Mouse (Mus musculus) cortical plate, adult 2 months (tissue): ENCODE data around the gene Clec3b. TPM values are rescaled to one million over a fixed set of nuclear protein-coding genes. Genes with fewer than 3 reads are reported as not detected.

Experiments
- H3K27ac ChIP-seq: fragments of 200-500 bp; 2 replicates; pipeline ENCODE4 v1.5.1; 2012; ENCODE audit warnings: low read length, control low read depth, inconsistent platforms; ENCODE audit not compliant: insufficient read depth
- H3K4me1 ChIP-seq: fragments of 200-500 bp; 2 replicates; pipeline ENCODE4 v1.6.1; 2011; ENCODE audit warnings: low read length; ENCODE audit not compliant: control insufficient read depth, insufficient read depth
- H3K4me3 ChIP-seq: fragments of 200-500 bp; 2 replicates; pipeline ENCODE4 v1.5.1; 2011; ENCODE audit warnings: mild to moderate bottlenecking, low read length, control low read depth; ENCODE audit not compliant: insufficient read depth
- CTCF ChIP-seq: fragments of 200-500 bp; IDR thresholded peaks from 2 replicates; pipeline ENCODE4 v1.5.1; 2011; ENCODE audit warnings: mild to moderate bottlenecking, control low read depth, low read length; ENCODE audit not compliant: insufficient read depth; ENCODE audit errors: extremely low read depth
- POLR2A ChIP-seq: fragments of 200-500 bp; IDR thresholded peaks from 2 replicates; pipeline ENCODE4 v1.6.1; 2011; ENCODE audit warnings: mild to moderate bottlenecking, low read length, control low read depth; ENCODE audit not compliant: insufficient read depth; ENCODE audit errors: extremely low read depth
- polyA plus RNA-seq: library from polyadenylated mRNA; depleted of rRNA; stranded (reverse); fragments of >200 nt; gene quantifications from 2 replicates; pipeline ENCODE4 v1.2.3, GENCODE M21; 2012

The Clec3b gene
- polyA plus RNA-seq, 1 experiment: 4.0 TPM

DNA sequence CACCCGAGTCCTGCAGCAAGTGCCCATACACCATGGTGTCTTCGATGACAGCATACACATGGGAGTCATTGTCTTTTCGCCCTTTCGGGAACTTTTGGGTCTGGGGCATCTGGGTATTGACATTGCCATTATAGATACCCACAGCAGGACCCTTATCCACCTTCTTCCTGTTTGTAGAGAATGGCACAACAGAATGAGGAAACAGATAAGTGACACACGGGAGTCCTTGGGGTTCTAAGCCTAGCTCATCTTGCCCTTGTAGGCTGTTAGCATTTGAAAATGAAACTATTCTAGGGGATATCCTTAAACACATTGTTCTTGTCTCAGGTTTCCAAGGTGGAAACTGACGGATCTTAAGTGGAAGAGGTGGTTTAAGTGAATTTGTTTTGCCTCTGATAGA is 23.0 kb downstream of the Clec3b start:
- Histone ChIP-seq H3K4me1 (no peaks in the 10 kb centered on the region), H3K27ac (no peak overlapping the region), H3K4me3 (no peak overlapping the region)
- no peak for TF ChIP-seq POLR2A
- no peak for TF ChIP-seq CTCF

GRCm38 (mm10) chr9:123174356-123174755 is 23.6 kb downstream of the Clec3b start:
- Histone ChIP-seq H3K4me1 (no peaks in the 10 kb centered on the region), H3K27ac (no peak overlapping the region), H3K4me3 (no peak overlapping the region)
- TF ChIP-seq CTCF (no peak), POLR2A (no peak)

- H3K27ac ChIP-seq: no peak overlapping the region
- H3K4me3 ChIP-seq: no peak overlapping the region
- no peak for TF ChIP-seq CTCF
- TF ChIP-seq POLR2A: no peak
- H3K4me1 ChIP-seq: no peaks in the 10 kb centered on the region
Observed at GRCm38 (mm10) chr9:123177380-123178048, 26.8 kb downstream of the Clec3b start.

DNA sequence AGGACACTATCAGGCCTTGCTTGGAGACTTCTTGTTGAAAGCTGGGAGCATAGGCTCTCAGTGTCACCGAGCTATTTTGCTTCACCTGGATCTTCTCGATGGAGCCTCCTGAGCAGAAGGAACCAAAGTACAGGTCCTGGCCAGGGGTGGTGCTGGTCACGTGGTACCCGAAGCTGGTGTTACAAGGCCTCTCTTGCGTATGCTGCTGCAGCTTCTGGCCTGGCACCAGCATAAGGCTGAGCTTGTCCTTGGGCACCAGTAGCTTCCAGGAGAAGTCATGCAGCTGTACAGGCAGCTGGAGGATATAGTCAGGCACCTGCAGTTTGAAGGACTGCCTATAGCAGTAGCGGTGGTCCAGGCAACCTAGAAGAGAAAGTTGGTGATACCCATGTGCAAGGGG is 29.3 kb downstream of the Clec3b start:
- TF ChIP-seq POLR2A (no peak), CTCF (no peak)
- Histone ChIP-seq H3K27ac (no peak overlapping the region), H3K4me1 (no peaks in the 10 kb centered on the region), H3K4me3 (no peak overlapping the region)

- no peak overlapping the region for H3K27ac ChIP-seq
Observed at GRCm38 (mm10) chr9:123183226-123183625, 32.5 kb downstream of the Clec3b start.

GRCm38 (mm10) chr9:123185546-123185945 is 34.8 kb downstream of the Clec3b start:
- Histone ChIP-seq H3K4me3 (no peak overlapping the region), H3K4me1 (no peaks in the 10 kb centered on the region), H3K27ac (no peak overlapping the region)
- TF ChIP-seq POLR2A: no peak

More at GRCm38 (mm10) chr9:123183226-123183625, 32.5 kb downstream of the Clec3b start:
- TF ChIP-seq POLR2A: no peak
- no peak overlapping the region for H3K4me3 ChIP-seq
- H3K4me1 ChIP-seq: no peaks in the 10 kb centered on the region

DNA sequence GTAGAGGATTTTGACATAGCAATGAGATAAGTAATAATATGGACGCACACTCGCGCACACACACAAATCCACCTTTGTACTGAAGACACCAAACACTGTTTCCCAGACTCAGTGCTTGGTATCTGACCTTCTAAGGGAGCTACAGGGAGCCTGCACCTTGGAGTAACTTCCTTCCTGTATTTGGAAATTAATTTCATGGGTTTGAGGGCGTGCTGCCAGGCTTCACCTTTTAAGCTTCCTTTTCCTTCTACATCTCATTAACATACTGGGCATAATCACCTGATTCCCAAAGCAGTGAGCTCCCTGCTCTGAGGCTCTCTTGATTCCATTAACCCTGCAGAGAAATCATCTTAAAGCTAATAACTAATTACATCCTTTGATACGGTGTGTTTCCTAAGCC is 35.4 kb downstream of the Clec3b start:
- H3K4me1 ChIP-seq: no peaks in the 10 kb centered on the region
- no peak overlapping the region for H3K27ac ChIP-seq
- no peak overlapping the region for H3K4me3 ChIP-seq
- no peak for TF ChIP-seq CTCF
- TF ChIP-seq POLR2A: no peak

GRCm38 (mm10) chr9:123187589-123187988 is 36.8 kb downstream of the Clec3b start:
- TF ChIP-seq POLR2A: no peak
- TF ChIP-seq CTCF: no peak
- no peak overlapping the region for H3K27ac ChIP-seq
- no peaks in the 10 kb centered on the region for H3K4me1 ChIP-seq
- no peak overlapping the region for H3K4me3 ChIP-seq

DNA sequence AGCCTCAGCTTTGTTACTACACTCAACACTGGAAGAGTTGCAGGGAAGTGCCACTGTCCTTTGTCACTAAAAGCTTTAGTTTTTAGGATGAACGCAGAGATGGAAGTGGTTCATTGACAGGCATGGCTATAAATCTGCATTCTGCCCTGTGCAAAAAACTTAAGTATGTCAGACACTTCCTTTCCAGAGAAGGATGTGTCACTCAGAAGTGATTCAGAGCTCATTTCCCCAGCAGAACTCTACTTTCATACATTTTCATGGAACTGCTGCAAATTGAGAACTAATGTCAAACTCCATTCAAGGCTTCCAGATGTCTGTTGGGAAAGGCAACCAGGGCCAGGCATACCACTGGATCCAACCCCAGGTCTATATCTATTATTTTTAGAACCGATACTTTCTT is 37.5 kb downstream of the Clec3b start:
- TF ChIP-seq CTCF: no peak
- TF ChIP-seq POLR2A: no peak
- Histone ChIP-seq H3K4me1 (no peaks in the 10 kb centered on the region), H3K27ac (no peak overlapping the region), H3K4me3 (no peak overlapping the region)

- H3K4me1 ChIP-seq: peaks cover 1% of the 10 kb centered on the region; the same call in 1 of the 2 replicates
- TF ChIP-seq CTCF (no peak), POLR2A (no peak)
- no peak overlapping the region for H3K27ac ChIP-seq
- H3K4me3 ChIP-seq: no peak overlapping the region
Observed at GRCm38 (mm10) chr9:123200116-123200515, 49.4 kb downstream of the Clec3b start.
